Mouse (Mus musculus) liver, adult 2 months (tissue): ENCODE data around the gene Sept4.

Experiments
- CTCF ChIP-seq: fragments of 200-500 bp; IDR thresholded peaks from 2 replicates; pipeline ENCODE4 v1.5.1; 2011; ENCODE audit warnings: low read depth, low read length, control low read depth
- POLR2A ChIP-seq: fragments of 200-500 bp; IDR thresholded peaks from 2 replicates; pipeline ENCODE4 v1.6.1; 2011; ENCODE audit warnings: low read length, control low read depth; ENCODE audit not compliant: insufficient read depth; ENCODE audit errors: extremely low read depth

DNA sequence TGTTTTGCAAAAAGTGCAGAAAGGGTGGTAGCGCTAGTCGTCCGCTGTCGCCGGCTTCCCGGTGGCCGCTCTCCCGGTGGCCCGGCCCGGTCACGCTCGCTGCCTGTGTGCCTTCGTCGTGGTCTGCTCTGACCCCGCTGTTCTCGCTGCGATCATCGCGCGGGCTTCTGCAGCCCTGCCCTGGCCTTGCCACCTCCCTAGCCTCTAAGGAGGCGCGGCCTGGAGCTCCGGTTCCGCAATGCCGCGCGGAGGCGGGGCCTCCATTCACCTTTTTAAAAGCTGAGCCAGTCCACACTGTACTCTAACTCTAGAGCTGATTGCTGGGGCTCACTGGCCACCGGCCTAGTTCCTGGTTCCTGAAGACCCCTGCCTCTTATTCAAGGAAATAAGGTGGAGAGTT, 70.5 kb downstream of the Sept4 start:
- TF ChIP-seq CTCF = no peak
- no peak for TF ChIP-seq POLR2A
